Mouse (Mus musculus) E14TG2a.4 (cell line): ENCODE data around the gene Gch1.

Experiments used
- CTCF ChIP-seq: conservative IDR thresholded peaks from 2 replicates; pipeline ENCODE4 v1.5.1; 2014; ENCODE audit warnings: low read length
- NANOG ChIP-seq: IDR thresholded peaks from 2 replicates; pipeline ENCODE4 v1.6.1; 2014; ENCODE audit warnings: borderline replicate concordance, low read length, mixed read lengths
- POU5F1 ChIP-seq: IDR thresholded peaks from 2 replicates; pipeline ENCODE4 v1.6.1; 2014; ENCODE audit warnings: low read length, borderline replicate concordance

DNA sequence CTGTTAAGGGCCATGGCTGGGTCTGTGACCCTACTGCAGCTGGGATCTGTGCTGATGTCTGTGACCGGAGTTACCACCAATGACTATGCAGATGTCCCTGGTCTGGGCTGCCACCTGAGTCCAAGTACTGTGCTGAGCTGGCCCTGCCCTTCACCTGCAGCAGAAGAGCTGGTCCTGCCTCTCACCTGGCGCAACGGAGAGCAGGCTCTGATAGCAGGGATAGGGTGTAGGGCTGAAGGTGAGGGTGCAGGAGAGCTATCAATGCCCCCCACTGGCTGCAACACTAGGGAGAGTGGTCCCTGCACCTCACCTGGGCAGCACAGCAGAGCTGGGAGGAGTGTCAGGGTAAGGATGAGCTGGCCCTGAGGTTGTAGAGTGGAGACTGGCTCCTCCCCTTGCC is 17.4 kb upstream of the Gch1 start:
- no peak for TF ChIP-seq CTCF
- TF ChIP-seq NANOG, result no peak
- no peak for TF ChIP-seq POU5F1
